Mouse (Mus musculus): ENCODE measurements around the gene Mob3b. TPM values are rescaled to one million over a fixed set of nuclear protein-coding genes. Genes with fewer than 3 reads are reported as not detected.

Gene Mob3b
- polyA plus RNA-seq, 1 experiment: 6.5 TPM

GRCm38 (mm10) chr4:34963999-34964398 lies 193.3 kb downstream of the Mob3b start:
- H3K27ac ChIP-seq (ENCODE audit: insufficient read depth, low read length): no peak overlapping the region
- H3K4me3 ChIP-seq (ENCODE audit: low read depth, low read length): no peak overlapping the region
- no peaks in the 10 kb centered on the region for H3K4me1 ChIP-seq (ENCODE audit: control insufficient read depth, insufficient read depth, low read length)
- no peaks in the 10 kb centered on the region for H3K27me3 ChIP-seq (ENCODE audit: control insufficient read depth, insufficient read depth, low read length, poor library complexity, severe bottlenecking)
- H3K9me3 ChIP-seq (replicated peaks; ENCODE audit: control insufficient read depth, insufficient read depth, low read length, poor library complexity, severe bottlenecking): no peaks in the 10 kb centered on the region
- H3K9ac ChIP-seq (ENCODE audit: low read depth, poor library complexity, severe bottlenecking): no peak overlapping the region
- H3K36me3 ChIP-seq (ENCODE audit: control insufficient read depth, insufficient read depth, low read length, poor library complexity, severe bottlenecking): no peaks in the 10 kb centered on the region
- no peak for TF ChIP-seq EP300 (IDR thresholded peaks at IDR 0.05; ENCODE audit: insufficient read depth, low read depth, low read length)

- Histone ChIP-seq H3K36me3 (ENCODE audit: control insufficient read depth, insufficient read depth, low read length, poor library complexity, severe bottlenecking) (no peaks in the 10 kb centered on the region), H3K9ac (ENCODE audit: low read depth, poor library complexity, severe bottlenecking) (no peak overlapping the region), H3K4me3 (ENCODE audit: low read depth, low read length) (no peak overlapping the region), H3K27me3 (ENCODE audit: control insufficient read depth, insufficient read depth, low read length, poor library complexity, severe bottlenecking) (no peaks in the 10 kb centered on the region), H3K9me3 (replicated peaks; ENCODE audit: control insufficient read depth, insufficient read depth, low read length, poor library complexity, severe bottlenecking) (no peaks in the 10 kb centered on the region), H3K4me1 (ENCODE audit: control insufficient read depth, insufficient read depth, low read length) (no peaks in the 10 kb centered on the region), H3K27ac (ENCODE audit: insufficient read depth, low read length) (no peak overlapping the region)
- TF ChIP-seq POLR2A (IDR thresholded peaks at IDR 0.05; ENCODE audit: insufficient read depth, low read length) (no peak), EP300 (IDR thresholded peaks at IDR 0.05; ENCODE audit: insufficient read depth, low read depth, low read length) (no peak), CTCF (IDR thresholded peaks at IDR 0.05; ENCODE audit: low read depth, low read length) (no peak)
Observed at GRCm38 (mm10) chr4:34960781-34961560, 196.3 kb downstream of the Mob3b start.

GRCm38 (mm10) chr4:34959477-34959876 lies 197.8 kb downstream of the Mob3b start:
- Histone ChIP-seq H3K4me1 (ENCODE audit: control insufficient read depth, insufficient read depth, low read length) (no peaks in the 10 kb centered on the region), H3K9ac (ENCODE audit: low read depth, poor library complexity, severe bottlenecking) (no peak overlapping the region), H3K27ac (ENCODE audit: insufficient read depth, low read length) (no peak overlapping the region), H3K36me3 (ENCODE audit: control insufficient read depth, insufficient read depth, low read length, poor library complexity, severe bottlenecking) (no peaks in the 10 kb centered on the region), H3K9me3 (replicated peaks; ENCODE audit: control insufficient read depth, insufficient read depth, low read length, poor library complexity, severe bottlenecking) (no peaks in the 10 kb centered on the region), H3K27me3 (ENCODE audit: control insufficient read depth, insufficient read depth, low read length, poor library complexity, severe bottlenecking) (no peaks in the 10 kb centered on the region), H3K4me3 (ENCODE audit: low read depth, low read length) (no peak overlapping the region)
- TF ChIP-seq EP300 (IDR thresholded peaks at IDR 0.05; ENCODE audit: insufficient read depth, low read depth, low read length): no peak
- no peak for TF ChIP-seq POLR2A (IDR thresholded peaks at IDR 0.05; ENCODE audit: insufficient read depth, low read length)
- TF ChIP-seq CTCF (IDR thresholded peaks at IDR 0.05; ENCODE audit: low read depth, low read length): no peak

GRCm38 (mm10) chr4:34958155-34959028 lies 198.9 kb downstream of the Mob3b start:
- H3K36me3 ChIP-seq (ENCODE audit: control insufficient read depth, insufficient read depth, low read length, poor library complexity, severe bottlenecking): no peaks in the 10 kb centered on the region

GRCm38 (mm10) chr4:34953716-34954115 lies 203.6 kb downstream of the Mob3b start:
- Histone ChIP-seq H3K9ac (ENCODE audit: low read depth, poor library complexity, severe bottlenecking) (no peak overlapping the region), H3K27me3 (ENCODE audit: control insufficient read depth, insufficient read depth, low read length, poor library complexity, severe bottlenecking) (no peaks in the 10 kb centered on the region), H3K4me3 (ENCODE audit: low read depth, low read length) (no peak overlapping the region), H3K27ac (ENCODE audit: insufficient read depth, low read length) (no peak overlapping the region), H3K4me1 (ENCODE audit: control insufficient read depth, insufficient read depth, low read length) (no peaks in the 10 kb centered on the region), H3K9me3 (replicated peaks; ENCODE audit: control insufficient read depth, insufficient read depth, low read length, poor library complexity, severe bottlenecking) (no peaks in the 10 kb centered on the region), H3K36me3 (ENCODE audit: control insufficient read depth, insufficient read depth, low read length, poor library complexity, severe bottlenecking) (no peaks in the 10 kb centered on the region)
- no peak for TF ChIP-seq POLR2A (IDR thresholded peaks at IDR 0.05; ENCODE audit: insufficient read depth, low read length)
- TF ChIP-seq EP300 (IDR thresholded peaks at IDR 0.05; ENCODE audit: insufficient read depth, low read depth, low read length): no peak
- TF ChIP-seq CTCF (IDR thresholded peaks at IDR 0.05; ENCODE audit: low read depth, low read length): no peak

More at GRCm38 (mm10) chr4:34958155-34959028, 198.9 kb downstream of the Mob3b start:
- H3K4me1 ChIP-seq (ENCODE audit: control insufficient read depth, insufficient read depth, low read length): no peaks in the 10 kb centered on the region
- no peak overlapping the region for H3K27ac ChIP-seq (ENCODE audit: insufficient read depth, low read length)
- no peaks in the 10 kb centered on the region for H3K27me3 ChIP-seq (ENCODE audit: control insufficient read depth, insufficient read depth, low read length, poor library complexity, severe bottlenecking)
- H3K9ac ChIP-seq (ENCODE audit: low read depth, poor library complexity, severe bottlenecking): no peak overlapping the region
- no peaks in the 10 kb centered on the region for H3K9me3 ChIP-seq (replicated peaks; ENCODE audit: control insufficient read depth, insufficient read depth, low read length, poor library complexity, severe bottlenecking)
- no peak for TF ChIP-seq EP300 (IDR thresholded peaks at IDR 0.05; ENCODE audit: insufficient read depth, low read depth, low read length)
- TF ChIP-seq CTCF (IDR thresholded peaks at IDR 0.05; ENCODE audit: low read depth, low read length): peak; percentile 38
- no peak for TF ChIP-seq POLR2A (IDR thresholded peaks at IDR 0.05; ENCODE audit: insufficient read depth, low read length)
- H3K4me3 ChIP-seq (ENCODE audit: low read depth, low read length): no peak overlapping the region

GRCm38 (mm10) chr4:34947181-34947580 lies 210.1 kb downstream of the Mob3b start:
- no peaks in the 10 kb centered on the region for H3K9me3 ChIP-seq (replicated peaks; ENCODE audit: control insufficient read depth, insufficient read depth, low read length, poor library complexity, severe bottlenecking)
- no peaks in the 10 kb centered on the region for H3K27me3 ChIP-seq (ENCODE audit: control insufficient read depth, insufficient read depth, low read length, poor library complexity, severe bottlenecking)

More at GRCm38 (mm10) chr4:34947181-34947580, 210.1 kb downstream of the Mob3b start:
- Histone ChIP-seq H3K4me1 (ENCODE audit: control insufficient read depth, insufficient read depth, low read length) (no peaks in the 10 kb centered on the region), H3K9ac (ENCODE audit: low read depth, poor library complexity, severe bottlenecking) (no peak overlapping the region), H3K4me3 (ENCODE audit: low read depth, low read length) (no peak overlapping the region), H3K27ac (ENCODE audit: insufficient read depth, low read length) (no peak overlapping the region), H3K36me3 (ENCODE audit: control insufficient read depth, insufficient read depth, low read length, poor library complexity, severe bottlenecking) (no peaks in the 10 kb centered on the region)
- TF ChIP-seq CTCF (IDR thresholded peaks at IDR 0.05; ENCODE audit: low read depth, low read length) (no peak), EP300 (IDR thresholded peaks at IDR 0.05; ENCODE audit: insufficient read depth, low read depth, low read length) (no peak)

Data from ES-Bruce4 (cell line).